Mouse (Mus musculus) erythroblast, embryonic 14.5 days (primary cell): ENCODE results near the gene Shroom1.

ENCODE experiments used
- GATA1 ChIP-seq: IDR thresholded peaks from 2 replicates; pipeline ENCODE4 v1.6.1; 2012; ENCODE audit warnings: low read length, inconsistent platforms, mixed read lengths
- TAL1 ChIP-seq: IDR thresholded peaks from 3 replicates; pipeline ENCODE4 v1.6.1; 2012; ENCODE audit warnings: low read length, inconsistent platforms, mixed read lengths

- TF ChIP-seq GATA1 (no peak), TAL1 (no peak)
Measured at GRCm38 (mm10) chr11:53489007-53489406, 32.0 kb downstream of the Shroom1 start.
